Mouse (Mus musculus) embryonic facial prominence, embryonic 14.5 days (tissue): ENCODE measurements around the gene Zfp329. TPM values are rescaled to one million over a fixed set of nuclear protein-coding genes. Genes with fewer than 3 reads are reported as not detected.

Experiments used
- ATAC-seq: fragments of 200-750 bp; cut with Nextera tagmentation; 2 replicates; pipeline ENCODE4 v1.8.0; 2017; ENCODE audit warnings: low read depth, moderate number of reproducible peaks, moderate TSS enrichment
- DNase-seq: peaks from one replicate; pipeline ENCODE4 v3.0.0-alpha.2; 2015; ENCODE audit warnings: low spot score
- H3K27ac ChIP-seq: fragments of 300-500 bp; sonication (generic); replicated peaks from 2 replicates; pipeline ENCODE4 v1.5.1; 2014; ENCODE audit warnings: low read depth, mild to moderate bottlenecking, low read length, moderate library complexity
- H3K27me3 ChIP-seq: fragments of 300-500 bp; sonication (generic); replicated peaks from 2 replicates; pipeline ENCODE4 v1.6.1; 2014; ENCODE audit warnings: low read length; ENCODE audit not compliant: control insufficient read depth, insufficient read depth
- H3K36me3 ChIP-seq: fragments of 300-500 bp; sonication (generic); 2 replicates; pipeline ENCODE4 v1.6.1; 2014; ENCODE audit warnings: low read length, mixed read lengths; ENCODE audit not compliant: control insufficient read depth, insufficient read depth
- H3K4me1 ChIP-seq: fragments of 300-500 bp; sonication (generic); 2 replicates; pipeline ENCODE4 v1.6.1; 2014; ENCODE audit warnings: antibody characterized with exemption, low read length; ENCODE audit not compliant: control insufficient read depth, insufficient read depth
- H3K4me2 ChIP-seq: fragments of 300-500 bp; sonication (generic); 2 replicates; pipeline ENCODE4 v1.6.1; 2014; ENCODE audit warnings: low read depth, mild to moderate bottlenecking, low read length, moderate library complexity, mixed read lengths
- H3K4me3 ChIP-seq: fragments of 300-500 bp; sonication (generic); 2 replicates; pipeline ENCODE4 v1.5.1; 2014; ENCODE audit warnings: low read depth, mild to moderate bottlenecking, low read length
- H3K9ac ChIP-seq: fragments of 300-500 bp; sonication (generic); 2 replicates; pipeline ENCODE4 v1.6.1; 2014; ENCODE audit warnings: low read depth, mild to moderate bottlenecking, low read length, moderate library complexity, mixed read lengths
- H3K9me3 ChIP-seq: fragments of 300-500 bp; sonication (generic); 2 replicates; pipeline ENCODE4 v1.6.1; 2016; ENCODE audit warnings: low read length; ENCODE audit not compliant: control insufficient read depth
- WGBS: fragments of 180-500 bp; shearing (Covaris S2); extraction: QIAGEN DNeasy Blood & Tissue Kit; methylation state at CpG from one replicate; pipeline ENCODE4 v1.1.7; 2014; 5-methylcytosine and 5-hydroxymethylcytosine counted together
- polyA plus RNA-seq: library from polyadenylated mRNA; unstranded; fragments of >200 nt; fragmentation: Nextera tagmentation; extraction: Ambion mirVana; gene quantifications from 2 replicates; pipeline ENCODE4 v1.2.1, GENCODE M21; 2014

Gene Zfp329
- polyA plus RNA-seq, 1 experiment from 2014 or later = 10.8 TPM

GRCm38 (mm10) chr7:12774111-12774510 is 44.5 kb downstream of the Zfp329 start:
- Histone ChIP-seq H3K27me3 (no peaks in the 10 kb centered on the region), H3K4me1 (no peaks in the 10 kb centered on the region), H3K4me2 (no peak overlapping the region), H3K9me3 (no peaks in the 10 kb centered on the region), H3K4me3 (no peak overlapping the region), H3K36me3 (peaks cover 52% of the 10 kb centered on the region), H3K9ac (no peak overlapping the region), H3K27ac (no peak overlapping the region)
- DNase-seq (no peak), ATAC-seq (no peak)
- WGBS = 95% methylated on average over 9 of the region's 9 CpGs

Other genes starting within 250 kb of the Zfp329 start
- not detected in 2 replicates for gene Vmn2r53, start 210.1 kb downstream of the Zfp329 start, polyA plus RNA-seq
- not detected in 2 replicates for gene Vmn2r54, start 178.5 kb downstream of the Zfp329 start, polyA plus RNA-seq
- gene Vmn2r55, start 133.9 kb downstream of the Zfp329 start, polyA plus RNA-seq = not detected in 2 replicates
- not detected in 2 replicates for gene Vmn2r56, start 83.9 kb downstream of the Zfp329 start, polyA plus RNA-seq
- gene Zscan18, start 15.2 kb downstream of the Zfp329 start, polyA plus RNA-seq = 10.1 and 11.3 TPM in 2 replicates
- 34.2 and 38.0 TPM in 2 replicates for gene Zfp110, start 15.9 kb upstream of the Zfp329 start, polyA plus RNA-seq
- 4.9 and 5.3 TPM in 2 replicates for gene Zfp128, start 62.3 kb upstream of the Zfp329 start, polyA plus RNA-seq
- gene Zscan22, start 79.0 kb upstream of the Zfp329 start, polyA plus RNA-seq = 15.1 and 16.6 TPM in 2 replicates
- 1,364 and 1,371 TPM in 2 replicates for gene Rps5, start 103.4 kb upstream of the Zfp329 start, polyA plus RNA-seq
- 0.43 and 0.49 TPM in 2 replicates for gene Rnf225, start 108.6 kb upstream of the Zfp329 start, polyA plus RNA-seq
- gene Zfp324, start 147.0 kb upstream of the Zfp329 start, polyA plus RNA-seq = 9.4 and 10.9 TPM in 2 replicates
- 2.5 and 3.8 TPM in 2 replicates for gene Zfp446, start 159.0 kb upstream of the Zfp329 start, polyA plus RNA-seq
- not detected in 2 replicates for gene Slc27a5, start 179.3 kb upstream of the Zfp329 start, polyA plus RNA-seq
- 321 and 352 TPM in 2 replicates for gene Trim28, start 180.3 kb upstream of the Zfp329 start, polyA plus RNA-seq
- gene Zbtb45, start 191.2 kb upstream of the Zfp329 start, polyA plus RNA-seq = 20.0 and 23.6 TPM in 2 replicates
- gene Chmp2a, start 215.9 kb upstream of the Zfp329 start, polyA plus RNA-seq = 162 and 169 TPM in 2 replicates
- 140 and 147 TPM in 2 replicates for gene Ube2m, start 219.4 kb upstream of the Zfp329 start, polyA plus RNA-seq
- 2.9 and 4.1 TPM in 2 replicates for gene Mzf1, start 235.9 kb upstream of the Zfp329 start, polyA plus RNA-seq